Mouse (Mus musculus): ENCODE data around the gene Tmem56. TPM values are rescaled to one million over a fixed set of nuclear protein-coding genes. Genes with fewer than 3 reads are reported as not detected.

The Tmem56 gene
- polyA plus RNA-seq, 1 experiment from 2014 or later = 1.5 TPM

DNA sequence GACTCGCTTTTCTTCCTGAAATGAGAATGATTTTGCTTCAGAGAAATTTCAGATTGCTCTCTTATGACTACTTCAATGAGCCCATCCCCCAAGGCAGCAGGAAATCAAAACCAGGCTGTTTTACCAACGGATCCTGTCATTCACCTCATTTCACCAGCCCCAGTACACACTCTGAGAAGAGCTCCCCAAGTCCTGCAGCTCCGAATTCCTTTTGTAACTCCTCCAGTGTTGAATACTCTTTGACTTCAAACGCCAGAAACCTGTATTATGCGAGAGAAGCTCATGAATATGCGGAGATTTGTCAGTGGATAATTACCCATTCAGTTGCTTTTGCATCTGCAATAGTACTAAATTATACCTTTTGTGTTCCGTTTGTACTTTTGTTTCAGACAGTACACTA, 126.9 kb downstream of the Tmem56 start:
- no peak overlapping the region for H3K4me3 ChIP-seq (ENCODE audit: control insufficient read depth in 1 of 2, insufficient read depth in 1 of 2, low read depth in 1 of 2, low read length in 2 of 2)
- H3K4me1 ChIP-seq (ENCODE audit: control insufficient read depth in 2 of 2, insufficient read depth in 2 of 2, low read length in 2 of 2) = peaks cover 0 to 6% of the 10 kb centered on the region in 2 experiments; a peak in 1 of 4 replicates
- H3K9ac ChIP-seq (ENCODE audit: low read length) = no peak overlapping the region
- no peaks in the 10 kb centered on the region for H3K9me3 ChIP-seq (ENCODE audit: control insufficient read depth, low read length)
- 54% methylated on average over 7 of the region's 7 CpGs for WGBS
- no peak overlapping the region for H3K27ac ChIP-seq (replicated peaks in 1 of 2; ENCODE audit: control insufficient read depth in 1 of 2, insufficient read depth in 1 of 2, low read depth in 2 of 2, low read length in 2 of 2)
- no peak for ATAC-seq (ENCODE audit: insufficient number of reproducible peaks, insufficient read depth, low FRiP score, low read depth)
- H3K4me2 ChIP-seq (ENCODE audit: low read length) = no peak overlapping the region
- no peaks in the 10 kb centered on the region for H3K27me3 ChIP-seq (ENCODE audit: control insufficient read depth, insufficient read depth, low read length)
- no peaks in the 10 kb centered on the region for H3K36me3 ChIP-seq (ENCODE audit: control insufficient read depth, insufficient read depth, low read length)

Other genes with a start within 250 kb of the Tmem56 start
- 4.0 and 4.2 TPM in 2 replicates for gene Rwdd3, start 111.4 kb downstream of the Tmem56 start, polyA plus RNA-seq (2014; fragmentation: Nextera tagmentation; extraction: Ambion mirVana)
- 41.9 and 43.7 TPM in 2 replicates for gene Alg14, start 8.7 kb upstream of the Tmem56 start, polyA plus RNA-seq (2014; fragmentation: Nextera tagmentation; extraction: Ambion mirVana)
- gene Cnn3, start 143.4 kb upstream of the Tmem56 start, polyA plus RNA-seq (2014; fragmentation: Nextera tagmentation; extraction: Ambion mirVana) = 358 and 372 TPM in 2 replicates
- 0.80 and 1.5 TPM in 2 replicates for gene Slc44a3, start 249.3 kb upstream of the Tmem56 start, polyA plus RNA-seq (2014; fragmentation: Nextera tagmentation; extraction: Ambion mirVana)

Measured in heart, embryonic 14.5 days (tissue).